Mouse (Mus musculus) adrenal gland (tissue): ENCODE results near the gene Prm2.

Experiments used
- intact Hi-C: fragments of 180-260 bp; cut with DNase I; formaldehyde crosslinking; loops from one replicate; pipeline ENCODE4 v1.15.1; 2025

Gene Prm2

GRCm38 (mm10) chr16:10781862-10782371 lies 14.0 kb downstream of the Prm2 start:
- intact Hi-C loops, result loop anchor here (5.0 to 10.0 kb wide), 3 partner anchors 63 to 210 kb away; no protein-coding TSS in a partner anchor

DNA sequence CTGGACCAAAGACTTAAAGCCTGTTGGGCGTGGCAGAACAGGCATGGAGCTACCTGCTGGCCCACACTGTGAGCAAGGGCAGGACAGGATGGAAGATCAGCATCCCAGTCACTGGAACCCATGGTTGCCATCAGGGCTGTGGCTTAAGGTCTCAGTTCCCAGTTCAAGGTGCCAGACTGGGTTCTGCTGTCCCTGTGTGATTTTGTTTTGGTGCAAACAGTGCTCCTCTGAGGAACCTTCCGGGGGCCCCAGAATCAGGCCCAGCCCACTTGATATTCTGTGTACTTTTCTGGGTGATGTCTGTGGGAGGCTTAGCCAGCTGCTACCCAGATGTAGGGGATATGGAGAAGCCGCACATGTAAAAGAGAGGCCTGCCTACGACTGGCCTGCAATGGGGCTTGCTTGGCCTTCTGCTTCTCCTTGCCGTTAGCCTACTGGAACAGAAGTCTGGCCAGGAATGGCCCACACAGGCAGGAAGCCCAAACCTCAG lies 15.3 kb downstream of the Prm2 start:
- intact Hi-C loops, result loop anchor here (5.0 to 10.0 kb wide), 3 partner anchors 64 to 208 kb away; no protein-coding TSS in a partner anchor

DNA sequence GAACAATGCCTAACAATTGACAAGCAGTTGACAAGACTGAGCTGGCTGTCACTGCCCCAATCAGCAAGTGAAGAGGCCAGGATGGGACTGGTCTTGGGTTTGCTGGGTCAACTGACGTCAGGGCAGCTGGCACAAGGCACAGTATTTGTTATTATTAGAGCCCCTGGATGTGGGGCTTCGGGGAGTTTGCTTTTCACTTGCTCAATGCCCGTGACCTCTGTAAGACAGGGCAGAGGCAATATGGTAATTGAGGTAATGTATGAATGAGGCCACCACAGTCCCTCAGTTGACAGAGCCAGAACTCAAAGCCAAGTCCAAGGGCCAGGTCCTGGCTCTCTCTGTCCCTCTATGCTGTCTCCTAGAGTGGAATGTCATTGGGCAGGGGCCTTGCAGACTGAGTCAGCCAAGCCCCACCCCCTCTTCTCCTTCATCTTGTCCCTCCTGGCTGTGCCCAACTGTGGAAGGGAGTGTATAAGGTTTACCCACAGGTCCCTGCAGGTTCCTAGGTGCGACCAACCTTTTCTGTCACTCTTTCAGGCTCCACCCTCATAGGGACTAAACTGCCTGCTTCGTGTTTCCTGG lies 18.3 kb downstream of the Prm2 start:
- intact Hi-C loops, result no loop called here

GRCm38 (mm10) chr16:10776322-10776721 lies 19.6 kb downstream of the Prm2 start:
- intact Hi-C loops, result no loop called here

GRCm38 (mm10) chr16:10774726-10775125 lies 21.2 kb downstream of the Prm2 start:
- intact Hi-C loops, result no loop called here

GRCm38 (mm10) chr16:10773543-10773942 lies 22.4 kb downstream of the Prm2 start:
- intact Hi-C loops, result no loop called here

- intact Hi-C loops, result no loop called here
Measured at GRCm38 (mm10) chr16:10771769-10772510, 24.0 kb downstream of the Prm2 start.

GRCm38 (mm10) chr16:10770531-10771325 lies 25.2 kb downstream of the Prm2 start:
- intact Hi-C loops, result no loop called here

GRCm38 (mm10) chr16:10769661-10770060 lies 26.3 kb downstream of the Prm2 start:
- intact Hi-C loops, result no loop called here

GRCm38 (mm10) chr16:10768821-10769220 lies 27.1 kb downstream of the Prm2 start:
- intact Hi-C loops, result no loop called here

- intact Hi-C loops, result no loop called here
Measured at GRCm38 (mm10) chr16:10767158-10767557, 28.8 kb downstream of the Prm2 start.

DNA sequence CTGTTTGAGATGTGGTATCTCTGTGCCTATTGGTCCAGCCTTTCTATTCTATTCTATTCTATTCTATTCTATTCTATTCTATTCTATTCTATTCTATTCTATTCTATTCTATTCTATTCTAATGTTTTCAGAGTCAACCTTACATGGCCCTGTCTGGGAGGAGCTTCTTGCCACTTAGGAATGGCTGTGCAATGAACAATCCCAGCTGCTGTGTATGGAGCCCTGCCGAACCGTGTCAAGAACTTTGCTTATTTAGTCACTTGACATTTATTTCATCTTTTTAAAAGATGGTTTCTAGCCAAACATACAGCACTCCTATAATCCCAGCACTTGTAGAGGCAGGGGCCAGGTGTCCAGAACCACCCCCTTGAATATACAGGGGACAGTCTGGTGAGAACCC lies 31.6 kb downstream of the Prm2 start:
- intact Hi-C loops, result no loop called here

DNA sequence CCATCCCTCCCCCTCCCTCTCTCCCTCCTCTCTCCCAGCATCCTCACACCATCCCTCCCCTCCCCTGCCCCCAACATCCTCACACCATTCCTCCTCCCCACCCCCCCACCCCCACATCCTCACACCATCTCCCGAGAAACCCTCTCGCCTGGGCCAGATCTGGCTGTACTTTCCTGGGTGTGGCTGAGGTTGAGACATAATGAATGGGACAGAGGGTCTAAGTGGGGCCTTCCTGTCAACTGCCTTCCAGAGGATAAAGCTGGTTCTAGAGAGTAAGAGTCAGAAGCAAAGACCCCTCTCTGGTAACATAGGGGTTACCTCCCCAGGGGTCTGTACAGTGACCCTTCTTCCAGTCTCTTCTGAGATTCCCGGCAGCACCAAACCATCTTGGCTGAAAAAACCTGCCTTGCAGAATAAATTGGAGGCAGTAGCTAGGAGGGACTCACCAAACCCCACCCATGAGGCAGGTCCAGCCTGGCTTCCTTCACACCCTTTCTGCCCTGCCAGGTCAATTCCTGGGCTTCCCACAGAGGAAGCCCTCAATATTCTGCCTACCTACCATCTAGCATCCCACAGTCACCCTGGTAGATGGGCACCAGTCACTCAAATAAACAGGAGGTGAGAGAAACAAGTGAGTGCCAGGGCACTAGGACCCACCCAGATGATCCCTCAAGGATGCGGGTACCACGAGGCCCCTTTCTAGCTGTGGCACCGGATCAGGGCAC lies 32.2 kb downstream of the Prm2 start:
- intact Hi-C loops, result no loop called here

DNA sequence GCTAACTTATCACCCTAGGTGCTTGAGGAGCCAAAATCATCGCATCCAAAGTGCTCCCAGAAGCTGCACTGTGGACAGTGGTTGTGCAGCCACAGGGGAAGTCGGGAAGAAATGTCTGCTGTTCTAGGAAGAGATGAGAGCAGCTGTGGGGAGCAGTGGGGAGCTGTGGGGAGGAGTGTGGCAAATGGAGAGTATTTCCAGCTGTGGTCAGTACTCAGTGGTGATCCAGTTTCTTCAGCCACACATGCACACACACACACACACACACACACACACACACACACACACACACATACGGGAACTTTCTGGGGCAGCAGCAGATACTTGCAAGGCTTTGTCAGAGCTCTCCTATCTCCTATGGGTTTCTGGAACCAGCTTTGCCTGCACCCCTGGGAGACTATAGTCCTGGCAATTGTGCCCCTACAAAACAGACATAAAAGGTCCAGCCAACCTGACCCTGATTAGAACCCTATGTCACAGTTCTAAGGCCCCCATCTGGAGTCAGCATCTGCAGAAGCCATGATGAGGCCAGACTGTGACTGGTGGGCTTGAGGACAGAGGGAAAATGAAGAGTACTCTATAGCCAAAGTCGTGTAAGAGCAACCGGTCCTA lies 33.3 kb downstream of the Prm2 start:
- intact Hi-C loops, result no loop called here

- intact Hi-C loops, result no loop called here
Measured at GRCm38 (mm10) chr16:10761182-10761581, 34.8 kb downstream of the Prm2 start.

DNA sequence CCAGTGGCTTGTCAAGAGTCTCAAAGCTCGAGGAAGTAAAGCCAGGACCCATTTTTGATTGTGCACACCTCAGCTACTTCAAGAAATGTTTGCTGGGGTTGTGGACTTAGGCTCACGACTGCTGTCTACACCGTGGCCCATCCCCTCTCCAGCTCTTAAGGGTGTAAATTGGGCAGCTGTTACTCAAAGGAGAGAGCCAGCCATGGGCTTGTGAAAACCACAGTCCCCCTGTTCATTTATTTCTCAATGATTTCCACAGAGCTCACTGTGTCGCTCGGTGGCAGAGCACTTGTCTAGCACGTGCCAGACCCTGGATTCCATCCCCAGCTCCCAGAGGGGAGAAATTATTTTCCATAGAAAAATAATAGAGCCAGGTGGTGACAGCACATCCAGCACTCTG lies 39.8 kb downstream of the Prm2 start:
- intact Hi-C loops, result no loop called here

- intact Hi-C loops, result no loop called here
Measured at GRCm38 (mm10) chr16:10754521-10755296, 41.2 kb downstream of the Prm2 start.

DNA sequence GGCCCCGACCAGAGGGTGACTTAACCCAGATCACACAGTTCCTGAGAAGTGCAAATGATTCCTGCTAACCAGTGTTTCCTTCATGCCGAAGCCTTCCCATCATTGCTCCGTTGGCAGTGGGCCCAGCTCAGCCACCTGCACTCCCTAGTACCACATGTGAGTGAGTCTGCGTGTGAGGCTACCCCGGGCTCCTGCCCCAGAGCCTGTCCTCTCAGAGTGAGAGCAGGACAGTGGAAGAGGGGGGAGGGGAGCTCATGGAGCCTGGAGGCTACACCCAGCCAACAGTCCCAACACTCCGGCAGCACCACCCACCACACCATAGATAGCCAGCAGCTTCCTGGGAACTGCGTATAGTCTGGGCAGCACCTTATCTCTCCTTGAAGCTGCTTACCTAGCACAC lies 46.1 kb downstream of the Prm2 start:
- intact Hi-C loops, result no loop called here

DNA sequence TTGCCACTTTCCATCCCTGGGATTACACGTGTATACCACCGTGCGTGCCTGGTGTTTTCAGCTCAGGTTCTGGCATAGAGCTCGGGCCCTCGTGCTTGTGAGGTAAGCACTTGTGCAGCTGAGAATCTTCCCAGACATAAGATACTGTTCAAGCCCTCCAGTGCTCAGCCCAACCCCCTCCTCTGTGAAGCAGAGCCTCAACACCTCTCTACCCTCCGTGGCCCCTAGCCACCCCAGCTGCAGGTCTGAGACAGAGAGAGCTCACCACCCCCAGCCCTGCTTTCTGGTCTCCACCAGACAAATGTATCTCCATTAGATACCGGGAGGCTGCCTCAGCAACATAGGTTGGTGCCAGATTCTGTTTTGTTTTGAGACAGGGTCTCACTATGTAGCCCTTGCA lies 46.7 kb downstream of the Prm2 start:
- intact Hi-C loops, result no loop called here
